In genomic region chr1:169802053-169802830, GRCm38 (mm10) we compare ENCODE assay signal across 21 mouse cellular contexts. TPM values are rescaled to one million over a fixed set of nuclear protein-coding genes. Genes with fewer than 3 reads are reported as not detected.
DNase-seq lines count a peak whose midpoint lies in the region; ATAC-seq lines count a peak whose summit lies in the region.
"Had no signal": no experiment of that assay in that cellular context is flagged by ENCODE, and none has a peak within 500 bp of the region (broad histone marks: within the 10 kb centered on the region; RNA-seq: fewer than 3 reads in every experiment).

No protein-coding gene starts in this region.

- ATAC-seq in lung, embryonic 15.5 days (ENCODE audit: borderline replicate concordance, extremely low read depth, low FRiP score, low TSS enrichment): peak; percentile 90
- ATAC-seq: activated CD4-positive, CD25-positive, alpha-beta regulatory T cell, adult 4 months; forebrain, embryonic 14.5 days; Patski had no signal

- WGBS in lung, embryonic 15.5 days: 43% methylated on average over 8 of the region's 8 CpGs

- H3K36me3 ChIP-seq in lung, embryonic 15.5 days: no peaks in the 10 kb centered on the region
- H3K36me3 ChIP-seq: embryonic facial prominence, embryonic 10.5 days; forebrain, embryonic 10.5 days; heart, embryonic 12.5 days; hindbrain, embryonic 15.5 days had no signal

- H3K9me3 ChIP-seq in lung, embryonic 15.5 days: no peaks in the 10 kb centered on the region
- H3K9me3 ChIP-seq: embryonic facial prominence, embryonic 10.5 days; forebrain, embryonic 10.5 days; heart, embryonic 12.5 days; hindbrain, embryonic 15.5 days had no signal

- peaks cover 11% of the 10 kb centered on the region for H3K4me1 ChIP-seq in lung, embryonic 15.5 days
- H3K4me1 ChIP-seq: embryonic facial prominence, embryonic 10.5 days; forebrain, embryonic 10.5 days; heart, embryonic 12.5 days; hindbrain, embryonic 15.5 days had no signal

- no peak overlapping the region for H3K9ac ChIP-seq in lung, embryonic 15.5 days
- H3K9ac ChIP-seq: heart, embryonic 12.5 days; hindbrain, embryonic 15.5 days had no signal

- DNase-seq in lung, adult 18-20 months: peak; percentile 6 to 9
- DNase-seq in lung, postnatal 14 days: no peak
- peak; percentile 42 for DNase-seq in brain, adult 2 months (ENCODE audit: low read depth, low spot score)
- DNase-seq in lung, postnatal 25 days (ENCODE audit: low spot score): peak; percentile 21
- DNase-seq in heart, postnatal 36 days: no peak
- no peak for DNase-seq in gastrocnemius, postnatal 4 days (ENCODE audit: low spot score in 2 of 2)
- DNase-seq: adrenal gland, postnatal 14 days; cerebellum, adult 18-20 months; cerebellum, adult 9-11 months; cerebellum, postnatal 36 days; gastrocnemius, postnatal 10 days; heart, adult 2 months had no signal

- intact Hi-C loops in heart, postnatal 36 days (cut with DNase I): no loop called here

- peak overlapping the region; percentile 76 for H3K27ac ChIP-seq in lung, embryonic 15.5 days
- H3K27ac ChIP-seq: embryonic facial prominence, embryonic 10.5 days; forebrain, embryonic 10.5 days; heart, adult 2 months; hindbrain, embryonic 15.5 days had no signal

- H3K27me3 ChIP-seq in lung, embryonic 15.5 days: no peaks in the 10 kb centered on the region
- H3K27me3 ChIP-seq: heart, embryonic 12.5 days; hindbrain, embryonic 15.5 days; Patski had no signal

- H3K4me3 ChIP-seq in lung, embryonic 15.5 days: no peak overlapping the region
- H3K4me3 ChIP-seq: embryonic facial prominence, embryonic 10.5 days; forebrain, embryonic 10.5 days; heart, adult 2 months; heart, embryonic 12.5 days; hindbrain, embryonic 15.5 days had no signal

- peak overlapping the region; percentile 35 for H3K4me2 ChIP-seq in lung, embryonic 15.5 days
- H3K4me2 ChIP-seq: heart, embryonic 12.5 days; hindbrain, embryonic 15.5 days had no signal

RNA-seq across cellular contexts. Expression of gene Rgs4, which starts 54.8 kb away (rescaled TPM):
- polyA plus RNA-seq in lung, embryonic 15.5 days (2015; fragmentation: Nextera tagmentation; extraction: Ambion mirVana): 5.9 and 7.3 TPM in 2 replicates
- 10 to 100 TPM; 13.4 to 18.3 TPM for total RNA-seq in heart, postnatal 36 days (2021)
- 1 to 10 TPM; 5.1 to 5.5 TPM for total RNA-seq in gastrocnemius, postnatal 4 days (2021)
- total RNA-seq: CH12.LX had no signal
- polyA plus RNA-seq: activated CD4-positive, CD25-positive, alpha-beta regulatory T cell, adult 4 months had no signal

Comparison
In these comparisons a context has a peak if more than half of its experiments do, and no peak if none do; other contexts are left out.
1. DNase-seq: peak in lung, adult 18-20 months (2 of 2), brain, adult 2 months (single experiment) and lung, postnatal 25 days (single experiment); none in lung, postnatal 14 days (single experiment), heart, postnatal 36 days (0 of 2) and gastrocnemius, postnatal 4 days (0 of 2).